Mouse (Mus musculus) brain, embryonic 18.5 days (tissue): ENCODE measurements around the gene Tango6.
A peak's percentile ranks its signal among the peaks of the same experiment; 100 is the strongest.

Source experiments
- DNase-seq: peaks from one replicate; pipeline ENCODE4 v3.0.0-alpha.2; 2012; ENCODE audit warnings: low read depth, low spot score

Gene Tango6

GRCm38 (mm10) chr8:106700131-106700530, 17.3 kb downstream of the Tango6 start:
- no peak for DNase-seq

- DNase-seq = no peak
These were observed 18.5 kb downstream of the Tango6 start for GRCm38 (mm10) chr8:106701360-106701759.

DNA sequence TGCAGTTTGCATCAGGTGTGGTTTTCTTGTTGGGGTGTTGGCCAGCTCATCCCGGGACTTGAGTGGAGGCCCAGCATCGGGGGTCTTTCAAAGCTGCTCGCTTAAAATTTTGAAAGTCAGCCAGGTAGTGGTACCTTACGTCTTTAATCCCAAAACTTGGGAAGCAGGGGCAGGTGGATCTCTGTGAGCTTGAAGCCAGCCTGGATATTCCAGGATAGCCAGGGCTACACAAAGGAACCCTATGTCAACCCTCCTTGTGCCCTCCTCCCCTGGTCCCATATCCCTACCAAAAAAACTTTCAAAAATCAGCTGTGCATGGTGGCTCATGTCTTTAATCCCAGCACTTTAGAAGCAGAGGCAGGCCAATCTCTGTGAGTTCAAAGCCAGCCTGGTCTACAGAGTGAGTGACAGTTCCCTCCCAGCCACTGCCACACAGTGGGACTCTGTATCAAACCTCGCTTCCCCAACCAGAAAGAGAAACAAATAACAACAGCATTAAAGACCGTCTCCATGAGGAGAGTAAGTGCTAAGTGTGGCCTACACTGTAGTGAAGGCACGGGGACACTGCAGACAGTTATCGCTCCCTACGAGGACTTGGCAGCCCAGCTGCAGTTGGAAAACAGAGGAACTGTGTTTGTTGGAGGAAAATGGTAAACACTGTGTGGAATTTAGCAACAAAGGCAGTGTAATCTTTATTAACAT, 21.5 kb downstream of the Tango6 start:
- no peak for DNase-seq

- DNase-seq = no peak
These were observed 22.0 kb downstream of the Tango6 start for GRCm38 (mm10) chr8:106704901-106705321.

GRCm38 (mm10) chr8:106706194-106706593, 23.3 kb downstream of the Tango6 start:
- no peak for DNase-seq

DNA sequence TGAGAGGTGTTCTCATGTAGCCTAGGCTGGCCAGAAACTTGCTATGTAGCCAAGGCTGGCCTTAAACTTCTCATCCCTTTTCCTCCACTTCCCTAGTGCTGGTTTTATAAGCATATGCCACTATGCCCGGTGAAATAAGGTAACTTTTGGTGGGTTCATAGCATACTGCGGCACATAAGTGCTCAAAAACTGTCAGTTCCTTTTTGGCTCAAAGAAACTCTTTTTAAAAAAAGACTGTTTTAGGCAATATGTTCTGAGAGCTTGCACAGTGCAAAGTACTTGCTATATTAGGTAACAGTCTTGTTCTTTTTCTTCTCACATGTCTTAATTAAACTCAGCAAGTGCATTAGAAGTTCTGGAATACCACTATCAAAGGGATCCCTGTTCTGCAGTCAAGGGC, 27.1 kb downstream of the Tango6 start:
- DNase-seq = no peak

DNA sequence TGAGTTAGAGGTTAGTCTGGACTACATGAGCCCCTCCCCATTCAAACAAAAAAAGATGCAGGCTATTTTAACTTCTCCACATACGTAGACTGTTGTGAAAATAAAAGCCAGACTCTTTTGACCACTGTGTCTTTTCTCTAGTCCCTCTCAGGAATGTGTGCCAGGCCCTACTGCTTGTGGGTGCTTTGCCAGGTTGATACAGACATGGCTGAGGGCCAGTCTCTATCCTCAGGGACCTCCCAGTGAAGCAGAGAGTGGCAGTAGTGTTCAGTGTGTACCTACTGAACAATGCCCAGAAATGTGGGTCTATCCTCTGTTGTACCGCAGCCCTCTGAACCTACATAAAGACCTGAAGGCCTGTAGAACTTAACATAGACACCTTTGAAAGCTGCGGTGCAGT, 29.6 kb downstream of the Tango6 start:
- DNase-seq = no peak

DNA sequence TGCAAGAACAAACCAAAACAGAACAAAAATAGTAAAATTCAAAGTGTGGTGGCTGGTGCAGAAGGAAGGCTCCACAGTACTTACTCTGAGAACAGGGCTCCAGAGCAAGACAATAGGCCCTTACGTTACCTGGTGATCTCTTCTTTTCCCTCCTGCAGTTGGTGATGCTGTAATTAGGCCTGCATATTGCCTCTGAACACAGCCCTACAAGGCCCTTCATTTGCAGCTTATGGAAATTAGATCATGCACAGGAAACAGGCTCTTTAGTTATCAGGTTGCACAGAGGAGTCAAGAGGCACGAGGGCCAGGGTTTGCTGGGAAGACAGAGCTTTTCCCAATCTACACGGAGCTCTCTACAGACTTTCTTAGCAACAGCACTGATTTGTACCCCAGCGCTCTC, 31.4 kb downstream of the Tango6 start:
- DNase-seq = no peak

GRCm38 (mm10) chr8:106718091-106718500, 35.2 kb downstream of the Tango6 start:
- peak; percentile 57 for DNase-seq

- DNase-seq = no peak
These were observed 38.1 kb downstream of the Tango6 start for GRCm38 (mm10) chr8:106720921-106721320.

DNA sequence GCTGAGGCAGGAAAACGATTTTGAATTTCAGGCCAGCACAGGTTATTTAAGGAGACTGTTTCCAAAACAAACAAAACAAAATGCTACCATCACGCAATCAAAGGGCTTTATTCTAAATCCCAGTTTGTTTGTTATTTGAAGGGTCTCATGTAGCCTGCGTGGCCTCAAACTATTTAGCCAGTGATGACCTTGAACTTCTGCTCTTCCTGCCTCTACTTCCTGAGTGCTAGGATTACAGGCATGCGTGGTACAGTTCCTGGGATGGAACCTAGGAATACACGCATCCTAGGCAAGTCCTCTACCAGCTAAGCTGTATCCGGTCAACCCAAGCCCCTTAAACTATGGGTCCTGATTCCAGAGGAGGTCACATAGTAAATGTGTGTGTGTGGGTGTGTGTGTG, 39.6 kb downstream of the Tango6 start:
- DNase-seq = no peak

DNA sequence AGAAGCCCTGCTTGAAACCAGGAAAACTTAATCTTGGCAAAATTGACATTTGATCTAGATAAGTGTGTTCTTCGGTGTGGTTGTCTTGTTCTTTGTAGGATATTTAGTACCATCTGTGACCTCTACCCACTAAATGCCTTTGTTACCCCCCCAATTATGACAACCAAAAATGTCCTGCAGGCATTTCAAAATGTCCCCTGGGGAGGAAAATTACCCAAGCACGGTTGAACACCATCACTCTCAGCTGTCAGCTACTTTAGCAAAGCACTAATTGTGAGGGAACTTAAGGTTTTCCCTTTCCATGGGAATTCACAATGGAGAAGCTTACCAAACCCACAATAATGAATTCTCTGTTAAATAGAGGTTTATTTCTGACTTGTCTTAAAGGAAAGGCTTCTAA, 41.1 kb downstream of the Tango6 start:
- no peak for DNase-seq

GRCm38 (mm10) chr8:106726551-106726950, 43.7 kb downstream of the Tango6 start:
- no peak for DNase-seq

DNA sequence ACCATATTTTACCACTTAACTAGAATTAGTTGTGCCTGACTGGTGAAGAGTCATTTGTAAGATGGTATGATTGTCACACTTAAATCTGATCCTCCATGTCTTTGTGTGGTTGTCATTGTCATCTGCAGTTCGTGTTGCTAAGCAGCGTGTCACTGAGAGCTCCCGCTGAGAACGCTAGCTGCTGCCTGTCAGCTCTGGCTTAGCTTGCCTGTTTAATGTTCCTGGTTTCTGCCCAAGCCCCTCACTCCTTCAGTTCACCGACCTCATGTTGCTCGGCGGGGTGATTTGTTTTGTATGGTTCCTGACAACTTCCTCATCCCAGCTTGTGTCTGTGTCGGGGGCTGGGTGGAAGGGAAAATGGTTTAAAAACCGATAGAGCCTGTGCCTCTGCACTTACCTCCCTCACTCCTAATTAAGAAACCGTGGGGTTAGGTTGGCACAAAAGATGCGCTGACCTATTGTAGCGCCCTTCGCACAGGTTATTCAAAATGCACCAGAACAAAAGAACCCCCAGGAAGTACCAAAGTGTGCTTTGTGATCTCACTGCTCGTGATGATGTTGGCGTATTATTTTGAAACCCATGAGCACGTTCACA, 44.5 kb downstream of the Tango6 start:
- peak; percentile 66 for DNase-seq

DNA sequence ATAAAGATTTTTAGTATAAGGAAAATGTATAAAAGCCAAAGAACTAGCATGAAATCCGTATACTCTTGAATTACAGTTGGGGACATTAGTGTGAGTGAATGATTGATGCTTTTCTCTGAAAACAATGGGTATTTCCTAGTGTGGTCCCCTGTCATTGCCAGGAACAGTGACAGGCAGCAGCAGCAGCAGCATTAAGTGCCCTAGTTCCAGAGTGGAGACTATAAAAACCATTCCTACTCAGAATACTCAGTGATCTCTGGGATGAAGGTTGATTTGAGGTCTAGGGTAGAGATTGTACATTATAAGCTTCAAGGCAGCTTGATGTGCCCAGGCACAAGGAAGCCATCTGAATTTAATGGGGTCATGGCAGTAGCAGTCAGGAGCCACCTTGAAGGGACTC, 45.0 kb downstream of the Tango6 start:
- DNase-seq = no peak

GRCm38 (mm10) chr8:106732921-106733320, 50.1 kb downstream of the Tango6 start:
- DNase-seq = no peak

DNA sequence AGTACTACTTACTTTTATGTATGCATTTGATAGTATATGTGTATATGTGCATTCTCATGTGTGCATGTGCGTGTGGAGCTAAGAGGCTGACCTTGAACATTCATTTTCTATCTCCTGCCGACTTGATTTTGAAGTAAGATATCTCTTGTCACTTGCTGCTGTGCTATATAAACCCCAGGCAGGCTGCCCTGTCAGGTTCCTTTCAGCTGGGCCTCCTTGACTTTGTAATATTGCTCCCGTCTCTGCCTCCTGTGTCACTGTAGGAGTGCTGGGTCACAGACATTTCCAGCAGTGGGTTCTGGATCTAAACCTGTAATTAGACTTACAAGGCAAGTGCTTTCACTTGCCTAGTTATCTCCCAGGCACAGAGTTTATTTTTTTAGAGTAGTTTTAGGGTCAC, 50.8 kb downstream of the Tango6 start:
- no peak for DNase-seq

DNA sequence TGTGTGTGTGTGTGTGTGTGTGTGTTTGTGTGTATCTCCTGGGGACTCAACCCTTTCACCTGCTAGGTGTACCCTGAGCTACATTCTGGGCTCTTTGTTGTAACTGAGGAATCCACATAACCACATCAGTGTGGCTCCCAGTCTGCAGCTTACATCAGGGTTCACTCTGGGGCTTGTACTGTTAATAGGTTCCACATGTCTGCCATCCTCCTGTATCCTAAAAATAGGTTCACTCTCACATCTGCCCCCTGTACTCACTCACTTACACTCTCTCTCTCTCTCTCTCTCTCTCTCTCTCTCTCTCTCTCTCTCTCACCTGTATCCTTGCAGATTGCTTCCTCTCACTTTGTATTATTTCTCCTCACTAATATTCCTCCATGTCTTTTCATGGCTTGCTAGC, 51.4 kb downstream of the Tango6 start:
- no peak for DNase-seq

DNA sequence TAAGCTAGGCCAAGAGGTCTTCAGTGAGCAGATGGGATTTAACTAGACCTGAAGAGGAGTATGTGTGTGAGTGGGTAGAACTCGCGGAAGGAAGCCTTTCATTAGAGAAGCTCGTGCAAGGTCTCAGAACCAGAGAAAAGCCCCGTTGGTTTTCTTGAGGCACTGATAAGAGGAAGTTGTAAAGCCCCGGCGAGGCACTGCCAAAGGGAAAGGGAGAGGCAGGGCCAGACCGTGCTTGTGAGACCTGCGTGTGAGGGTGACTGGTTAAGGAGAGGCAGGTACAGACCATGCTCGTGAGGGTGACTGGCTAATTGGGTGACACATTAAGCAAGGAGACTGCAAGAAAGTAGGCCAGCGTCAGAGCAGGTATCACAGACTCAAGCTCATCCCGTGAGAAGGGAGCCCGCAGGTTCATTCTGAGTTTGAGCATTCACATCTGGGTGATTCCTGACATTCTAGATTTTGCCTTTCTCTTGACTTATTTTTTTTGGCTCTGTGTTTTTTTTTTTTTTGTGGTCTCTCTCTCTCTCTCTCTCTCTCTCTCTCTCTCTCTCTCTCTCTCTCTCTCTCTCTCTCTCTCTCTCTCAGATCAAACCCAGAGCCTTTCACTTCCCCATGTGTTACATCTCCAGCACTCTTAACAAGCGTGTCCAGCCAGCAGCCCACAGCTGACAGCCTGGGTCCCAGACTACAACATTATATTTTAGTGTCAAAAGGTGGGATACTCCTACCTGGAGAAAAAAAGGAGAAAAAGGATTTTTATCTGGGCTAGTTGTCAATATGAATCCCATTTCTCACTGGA, 54.2 kb downstream of the Tango6 start:
- no peak for DNase-seq

DNA sequence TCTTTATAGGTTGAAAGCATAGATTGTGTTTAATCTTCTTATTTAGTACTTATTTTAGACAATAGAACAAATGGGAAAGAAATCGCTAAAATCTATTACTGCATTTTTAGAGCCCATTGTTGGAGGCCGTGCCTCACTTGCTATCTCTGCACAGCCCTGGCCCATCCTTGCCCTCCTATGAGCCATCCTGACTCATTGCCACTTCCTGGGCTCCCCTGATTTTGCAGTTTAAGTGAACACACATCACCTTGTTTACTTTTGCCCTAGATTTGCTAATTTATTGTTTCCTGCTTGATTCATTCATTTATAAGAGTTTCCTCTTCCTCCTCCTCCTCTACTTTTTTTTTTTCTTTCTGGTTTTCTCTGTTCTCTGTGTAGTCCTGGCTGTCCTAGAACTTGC, 55.0 kb downstream of the Tango6 start:
- DNase-seq = no peak

DNA sequence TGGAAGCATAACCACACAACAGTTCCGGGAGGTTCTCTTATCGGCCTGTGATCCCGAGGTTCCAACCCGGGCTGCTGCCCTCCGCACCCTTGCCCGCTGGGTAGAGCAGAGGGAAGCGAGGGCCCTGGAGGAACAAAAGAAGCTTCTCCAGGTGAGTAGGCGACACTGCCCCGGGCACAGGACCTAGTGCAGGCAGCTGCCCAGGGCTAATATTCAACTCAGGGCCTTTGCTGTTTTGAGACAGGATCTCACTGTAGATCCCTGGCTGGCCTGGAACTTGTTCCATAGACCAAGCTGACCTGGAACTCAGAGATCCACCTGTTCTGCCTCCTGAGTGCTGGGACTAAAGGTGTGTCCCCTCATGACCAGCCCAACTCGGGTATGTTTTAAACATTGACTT, 59.5 kb downstream of the Tango6 start:
- no peak for DNase-seq

DNA sequence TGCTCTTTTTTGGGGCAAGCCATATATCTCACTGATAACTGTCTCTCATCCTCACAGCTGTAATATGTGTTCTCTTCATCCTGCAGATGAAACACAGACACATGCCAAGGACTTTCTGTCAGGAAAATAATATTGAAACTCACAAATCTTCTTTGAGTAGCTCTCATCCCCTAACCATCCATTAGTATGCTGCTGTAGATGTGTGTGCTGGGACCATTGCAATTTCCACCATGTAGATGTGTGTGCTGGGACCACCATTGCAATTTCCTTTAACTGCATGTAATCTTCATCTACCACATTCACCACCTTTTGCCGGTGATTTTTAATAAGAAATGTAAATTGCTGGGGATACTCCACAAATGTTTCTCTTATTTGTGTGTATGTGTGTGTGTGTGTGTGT, 60.5 kb downstream of the Tango6 start:
- no peak for DNase-seq

- DNase-seq = no peak
These were observed 70.6 kb downstream of the Tango6 start for GRCm38 (mm10) chr8:106753436-106753835.
